Mouse (Mus musculus): Measurements from ENCODE around the gene Slc35f1.

- TF ChIP-seq CTCF (IDR thresholded peaks at IDR 0.05; ENCODE audit: control insufficient read depth, insufficient read depth, insufficient read length) (no peak), MYOG (IDR thresholded peaks at IDR 0.05; ENCODE audit: control insufficient read depth, extremely low read depth, insufficient read length) (no peak), MAX (IDR thresholded peaks at IDR 0.05) (no peak), USF1 (IDR thresholded peaks at IDR 0.05; ENCODE audit: low read depth) (no peak)
These were observed 180.8 kb downstream of the Slc35f1 start for GRCm38 (mm10) chr10:52871110-52871509.
